8 mouse cellular contexts compared by ENCODE assay signal in genomic region chr8:4324983-4325750, GRCm38 (mm10). TPM values are rescaled to one million over a fixed set of nuclear protein-coding genes. Genes with fewer than 3 reads are reported as not detected.
DNase-seq lines count a peak whose midpoint lies in the region; ATAC-seq lines count a peak whose summit lies in the region.

TSS of gene Ccl25 (plus strand) at chr8:4325210.
TSS of gene Elavl1 (minus strand) at chr8:4325413.

- H3K9me3 ChIP-seq in heart, embryonic 13.5 days, result no peaks in the 10 kb centered on the region
- no peaks in the 10 kb centered on the region for H3K9me3 ChIP-seq in liver, embryonic 12.5 days (replicated peaks)
- no peaks in the 10 kb centered on the region for H3K9me3 ChIP-seq in stomach, embryonic 15.5 days

- H3K27ac ChIP-seq in brown adipose tissue, adult 24 weeks (replicated peaks; ENCODE audit: low read depth, low read length), result peak within 1 kb of the TSS; percentile 93
- peak within 1 kb of the TSS; percentile 83 for H3K27ac ChIP-seq in heart, embryonic 13.5 days (replicated peaks)
- peak within 1 kb of the TSS; percentile 87 for H3K27ac ChIP-seq in liver, embryonic 12.5 days
- peak within 1 kb of the TSS; percentile 94 for H3K27ac ChIP-seq in stomach, embryonic 15.5 days

- WGBS in heart, embryonic 13.5 days, result under 1% methylated on average over 77 of the region's 78 CpGs
- under 1% methylated on average over 68 of the region's 78 CpGs for WGBS in liver, embryonic 12.5 days (ENCODE audit: insufficient replicate concordance)
- under 1% methylated on average over 63 of the region's 78 CpGs for WGBS in stomach, embryonic 15.5 days

- peak within 1 kb of the TSS; percentile 98 for H3K4me2 ChIP-seq in heart, embryonic 13.5 days
- peak within 1 kb of the TSS; percentile 80 for H3K4me2 ChIP-seq in liver, embryonic 12.5 days
- peak within 1 kb of the TSS; percentile 86 for H3K4me2 ChIP-seq in stomach, embryonic 15.5 days

- peaks cover 9% of the 10 kb centered on the region; the same call in 1 of the 2 replicates for H3K4me1 ChIP-seq in brown adipose tissue, adult 24 weeks (ENCODE audit: control insufficient read depth, insufficient read depth, insufficient read length, low read length)
- H3K4me1 ChIP-seq in heart, embryonic 13.5 days, result peaks cover 58% of the 10 kb centered on the region
- peaks cover 65% of the 10 kb centered on the region for H3K4me1 ChIP-seq in liver, embryonic 12.5 days
- peaks cover 25% of the 10 kb centered on the region for H3K4me1 ChIP-seq in stomach, embryonic 15.5 days

- peaks cover 63% of the 10 kb centered on the region for H3K36me3 ChIP-seq in heart, embryonic 13.5 days
- peaks cover 66% of the 10 kb centered on the region for H3K36me3 ChIP-seq in liver, embryonic 12.5 days
- H3K36me3 ChIP-seq in stomach, embryonic 15.5 days, result peaks cover 20% of the 10 kb centered on the region

- ATAC-seq in heart, embryonic 13.5 days (ENCODE audit: extremely low read depth, insufficient number of reproducible peaks, low FRiP score, low TSS enrichment), result peak; percentile 98
- peak; percentile 96 for ATAC-seq in liver, embryonic 12.5 days
- ATAC-seq in stomach, embryonic 15.5 days (ENCODE audit: insufficient read depth, low FRiP score, low read depth), result peak; percentile 98

- H3K4me3 ChIP-seq in brown adipose tissue, adult 24 weeks (ENCODE audit: insufficient read depth, low read depth, low read length), result peak within 1 kb of the TSS; percentile 99
- peak within 1 kb of the TSS; percentile 81 for H3K4me3 ChIP-seq in heart, embryonic 13.5 days
- peak within 1 kb of the TSS; percentile 95 for H3K4me3 ChIP-seq in liver, embryonic 12.5 days
- H3K4me3 ChIP-seq in stomach, embryonic 15.5 days (replicated peaks), result peak within 1 kb of the TSS; percentile 80

- no peaks in the 10 kb centered on the region for H3K27me3 ChIP-seq in heart, embryonic 13.5 days (replicated peaks)
- H3K27me3 ChIP-seq in liver, embryonic 12.5 days (replicated peaks), result no peaks in the 10 kb centered on the region
- H3K27me3 ChIP-seq in stomach, embryonic 15.5 days (replicated peaks), result no peaks in the 10 kb centered on the region

- H3K9ac ChIP-seq in heart, embryonic 13.5 days, result peak within 1 kb of the TSS; percentile 94
- peak within 1 kb of the TSS; percentile 98 for H3K9ac ChIP-seq in liver, embryonic 12.5 days
- H3K9ac ChIP-seq in stomach, embryonic 15.5 days, result peak within 1 kb of the TSS; percentile 98

- peak; percentile 98 for DNase-seq in CD4-positive, CD25-positive, alpha-beta regulatory T cell, adult 2 months (ENCODE audit: low read depth, low spot score)
- DNase-seq in fat pad, adult 2 months (ENCODE audit: extremely low read depth, low read depth, low spot score), result peak; percentile 49
- DNase-seq in kidney, postnatal 10 days, result peak; percentile 98
- peak; percentile 96 for DNase-seq in natural killer cell, adult 2 months (ENCODE audit: low spot score in 2 of 2)

RNA-seq across cellular contexts. Expression of gene Ccl25, which starts in this region (rescaled TPM):
- polyA plus RNA-seq in brown adipose tissue, adult 24 weeks (2012; ENCODE audit: insufficient read depth, insufficient read length, missing spikeins), result 8.4 and 12.7 TPM in 2 replicates
- polyA plus RNA-seq in heart, embryonic 13.5 days (2015; fragmentation: Nextera tagmentation; extraction: Ambion mirVana), result 11.5 and 14.6 TPM in 2 replicates
- 9.6 and 10.9 TPM in 2 replicates for polyA plus RNA-seq in liver, embryonic 12.5 days (2016; fragmentation: Nextera tagmentation; extraction: Ambion mirVana)
- 22.7 and 29.9 TPM in 2 replicates for polyA plus RNA-seq in stomach, embryonic 15.5 days (2015; fragmentation: Nextera tagmentation; extraction: Ambion mirVana)

RNA-seq across cellular contexts. Expression of gene Elavl1, which starts in this region (rescaled TPM):
- polyA plus RNA-seq in brown adipose tissue, adult 24 weeks (2012; ENCODE audit: insufficient read depth, insufficient read length, missing spikeins), result 29.5 and 50.5 TPM in 2 replicates
- polyA plus RNA-seq in heart, embryonic 13.5 days (2015; fragmentation: Nextera tagmentation; extraction: Ambion mirVana), result 162 and 163 TPM in 2 replicates
- polyA plus RNA-seq in liver, embryonic 12.5 days (2016; fragmentation: Nextera tagmentation; extraction: Ambion mirVana), result 211 and 215 TPM in 2 replicates
- 215 and 219 TPM in 2 replicates for polyA plus RNA-seq in stomach, embryonic 15.5 days (2015; fragmentation: Nextera tagmentation; extraction: Ambion mirVana)

Comparison
In these comparisons a context has a peak if more than half of its experiments do, and no peak if none do; other contexts are left out.
1. Peak in every context shown above with its lines: DNase-seq, ATAC-seq, H3K4me3 ChIP-seq and H3K27ac ChIP-seq.